Mouse (Mus musculus) 3134 (cell line): ENCODE measurements around the gene Uqcc3.
"Not testable (repeated sequence)": the region's sequence is repeated elsewhere in the genome, so short reads cannot be mapped to it uniquely, and the experiment has no call there.

Source experiments
- DNase-seq: peaks from one replicate; pipeline ENCODE4 v3.0.0-alpha.2; 2011; ENCODE audit warnings: low spot score; ENCODE audit not compliant: insufficient read length; ENCODE audit errors: extremely low read depth

The Uqcc3 gene

GRCm38 (mm10) chr19:8896231-8896630, 15.5 kb upstream of the Uqcc3 start:
- DNase-seq, result not testable (repeated sequence)

- no peak for DNase-seq
These were observed 14.8 kb upstream of the Uqcc3 start for GRCm38 (mm10) chr19:8895397-8895960.

DNA sequence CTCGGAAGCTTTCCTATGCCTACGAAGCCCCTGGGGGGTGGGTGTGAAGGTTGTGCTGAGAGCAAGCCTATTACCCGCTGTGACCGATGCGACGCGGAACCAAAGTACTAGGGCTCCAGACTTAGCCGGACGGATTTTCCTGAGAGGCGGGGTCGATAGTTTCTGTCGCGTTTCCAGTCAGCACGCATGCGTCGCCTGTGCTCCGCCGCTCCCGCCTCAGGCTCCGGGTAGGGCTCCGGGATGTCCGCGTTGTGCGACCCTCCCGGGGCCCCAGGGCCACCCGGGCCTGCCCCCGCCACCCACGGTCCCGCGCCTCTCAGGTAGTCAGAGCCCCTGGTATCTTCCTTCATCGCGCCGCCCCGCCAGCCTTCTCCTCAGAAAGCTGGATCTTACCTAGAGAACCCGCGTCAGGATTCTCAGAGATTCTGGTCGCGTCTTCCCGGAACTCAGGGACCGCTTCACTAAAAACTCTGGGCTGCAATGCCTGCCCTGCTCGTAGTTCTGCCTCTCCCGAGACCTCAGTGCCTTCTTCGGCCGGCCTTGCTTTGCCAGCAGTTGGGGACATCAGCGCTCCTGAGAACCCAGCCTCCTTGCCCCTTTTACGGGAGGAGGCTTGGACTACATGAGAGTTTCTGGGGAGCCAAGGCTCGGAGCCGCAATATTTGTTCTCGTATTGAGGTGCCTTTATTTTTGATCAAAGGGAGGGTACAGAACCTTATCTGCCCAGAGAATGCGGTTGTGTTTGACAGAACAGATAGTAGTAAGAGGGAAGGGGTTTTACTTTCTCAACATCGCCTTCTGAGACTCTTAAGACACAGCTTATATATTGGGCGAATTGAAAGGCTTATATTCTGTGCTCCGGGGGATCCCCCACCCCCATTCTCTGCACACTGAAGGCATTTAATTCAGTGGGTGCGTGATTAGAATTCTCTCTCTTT, 12.4 kb upstream of the Uqcc3 start, which contains the start of gene Ints5:
Gene Ints5, plus strand, starts transcription at position 177 of the 938 bp plus-strand sequence.
- peak; percentile 80 for DNase-seq

DNA sequence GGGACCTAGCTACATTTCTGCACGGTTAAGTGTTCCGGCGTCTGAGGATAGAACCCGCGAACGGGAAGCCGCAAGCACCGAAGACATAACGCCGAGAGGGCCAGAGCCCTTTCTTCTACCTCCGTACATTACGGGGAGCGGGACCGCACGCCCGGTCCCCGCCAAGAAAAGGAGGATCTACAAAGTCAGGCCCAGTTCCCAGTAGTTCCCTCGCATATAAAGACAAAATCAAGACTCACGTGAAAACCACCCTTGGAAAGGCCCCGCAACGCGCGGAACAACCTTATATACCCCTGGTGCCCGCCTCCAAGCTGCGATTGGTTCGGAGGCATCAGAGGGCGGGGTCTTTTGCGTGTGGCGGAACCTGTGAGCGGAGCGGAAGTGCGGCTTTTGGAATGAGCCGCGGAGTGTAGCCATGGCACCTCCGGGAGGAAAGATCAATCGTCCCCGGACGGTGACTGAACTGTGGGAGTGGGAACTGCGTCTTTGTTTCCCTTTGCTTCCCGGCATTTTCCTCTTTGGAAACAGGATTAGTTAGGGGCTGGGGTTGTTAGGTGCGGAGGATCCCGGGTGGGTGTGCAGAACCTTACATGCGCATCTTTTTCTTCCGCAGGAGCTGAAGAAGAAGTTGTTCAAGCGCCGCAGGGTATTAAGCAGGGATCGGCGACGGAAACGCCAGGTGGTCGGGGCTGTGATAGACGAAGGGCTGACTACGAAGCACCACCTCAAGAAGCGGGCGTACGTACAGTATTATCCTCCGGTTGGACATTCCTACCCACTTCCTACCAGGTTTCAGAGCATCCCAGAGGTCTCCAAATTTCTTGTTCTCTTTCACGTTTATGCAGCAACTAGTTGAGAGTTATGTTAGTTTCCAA, 8.0 kb upstream of the Uqcc3 start, which contains the start of the genes 1810009A15Rik and Gm49416:
Gene 1810009A15Rik, plus strand, starts transcription at position 343 of the 875 bp plus-strand sequence.
Gene Gm49416, plus strand, starts transcription at position 416 of the 875 bp plus-strand sequence.
- peak; percentile 88 for DNase-seq

DNA sequence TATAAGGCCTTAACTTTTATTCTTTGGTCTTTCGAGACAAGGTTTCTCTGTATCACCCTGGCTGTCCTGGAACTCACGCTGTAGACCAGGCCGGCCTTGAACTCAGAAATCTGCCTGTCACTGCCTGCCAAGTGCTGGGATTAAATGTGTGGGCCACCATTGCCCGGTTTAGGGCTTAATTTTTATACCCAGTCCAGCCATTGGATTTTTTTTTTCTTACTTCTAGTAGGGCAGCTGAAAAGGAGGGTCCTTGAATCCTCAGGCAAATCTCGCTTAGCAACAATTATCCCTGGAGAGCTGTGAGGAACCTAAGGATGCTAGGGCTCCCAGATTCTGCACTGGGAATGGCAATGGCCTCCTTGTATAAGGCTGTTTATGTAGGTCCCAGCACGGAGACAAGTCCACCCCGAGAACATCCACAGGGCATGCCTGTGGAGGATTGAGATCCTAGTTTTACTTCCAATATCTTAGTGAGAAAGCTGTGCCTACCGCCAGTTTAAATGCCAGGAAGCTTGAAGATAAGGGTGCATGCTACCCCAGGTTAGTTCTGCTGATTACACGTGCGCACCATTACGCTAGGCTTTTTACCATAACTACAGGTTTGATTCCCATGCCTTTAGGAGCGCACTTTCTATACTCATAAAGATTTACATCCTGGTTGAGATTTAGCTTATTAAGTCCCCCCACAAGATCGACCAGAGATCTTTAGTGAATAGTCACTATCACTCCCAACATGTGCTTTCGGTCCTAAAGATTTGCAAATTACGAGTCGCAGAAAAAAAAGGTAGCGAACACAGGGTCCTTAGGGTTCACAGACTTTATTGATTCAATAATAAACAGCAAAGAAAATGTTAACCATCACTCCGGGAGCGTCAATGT, 7.1 kb upstream of the Uqcc3 start:
- DNase-seq, result no peak

GRCm38 (mm10) chr19:8886916-8887584, 6.3 kb upstream of the Uqcc3 start:
- DNase-seq, result no peak

- no peak for DNase-seq
These were observed 2.9 kb upstream of the Uqcc3 start, which contains the start of the genes Lbhd1 and Gm49403 for GRCm38 (mm10) chr19:8883616-8884015. Lbhd1 (plus strand) TSS chr19:8883732. Gm49403 (plus strand) TSS chr19:8883930.

- no peak for DNase-seq
These were observed 290 bp upstream of the Uqcc3 start for GRCm38 (mm10) chr19:8881034-8881392.

DNA sequence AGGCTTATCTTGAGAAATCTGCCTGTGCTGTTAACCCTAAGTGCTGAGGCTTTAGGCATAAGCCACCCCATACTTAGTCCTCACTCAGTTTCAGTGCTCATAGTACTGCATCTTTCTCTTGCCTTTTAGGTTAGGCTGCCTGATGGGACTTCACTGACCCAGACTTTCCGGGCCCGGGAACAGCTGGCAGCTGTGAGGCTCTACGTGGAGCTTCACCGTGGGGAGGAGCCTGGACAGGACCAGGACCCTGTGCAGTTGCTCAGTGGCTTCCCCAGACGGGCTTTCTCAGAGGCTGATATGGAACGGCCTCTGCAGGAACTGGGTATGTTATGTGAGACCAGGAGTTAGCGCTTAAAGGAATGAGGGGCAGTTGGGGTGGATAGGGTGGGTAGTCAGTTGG, 5.7 kb downstream of the Uqcc3 start:
- DNase-seq, result no peak

DNA sequence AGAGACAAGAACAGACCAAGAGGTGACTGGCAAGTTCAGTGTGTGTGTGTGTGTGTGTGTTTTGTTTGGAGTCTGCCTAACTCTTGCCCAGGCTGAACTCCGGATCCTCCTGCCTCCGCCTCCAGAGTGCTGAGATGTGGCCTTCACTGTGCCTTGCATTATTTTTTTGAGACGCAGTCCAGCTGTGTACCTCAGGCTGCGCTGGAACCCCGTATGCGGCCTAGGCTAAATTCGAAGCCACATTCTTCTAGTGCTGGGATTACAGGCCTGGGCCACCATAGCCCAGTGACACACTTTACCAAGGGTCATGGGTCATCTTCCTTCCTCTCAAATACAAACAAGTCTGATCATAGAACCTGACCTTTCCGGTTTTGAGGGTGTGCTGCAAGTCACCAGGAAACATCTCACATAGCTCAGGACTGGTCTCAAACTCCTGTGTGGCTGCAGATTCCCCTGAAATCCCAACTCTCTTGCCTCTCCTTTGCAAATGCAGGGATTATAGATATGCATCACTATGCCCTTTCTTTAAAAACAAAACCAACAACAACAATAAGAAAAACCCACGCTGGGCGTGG, 8.4 kb downstream of the Uqcc3 start:
- DNase-seq, result no peak

DNA sequence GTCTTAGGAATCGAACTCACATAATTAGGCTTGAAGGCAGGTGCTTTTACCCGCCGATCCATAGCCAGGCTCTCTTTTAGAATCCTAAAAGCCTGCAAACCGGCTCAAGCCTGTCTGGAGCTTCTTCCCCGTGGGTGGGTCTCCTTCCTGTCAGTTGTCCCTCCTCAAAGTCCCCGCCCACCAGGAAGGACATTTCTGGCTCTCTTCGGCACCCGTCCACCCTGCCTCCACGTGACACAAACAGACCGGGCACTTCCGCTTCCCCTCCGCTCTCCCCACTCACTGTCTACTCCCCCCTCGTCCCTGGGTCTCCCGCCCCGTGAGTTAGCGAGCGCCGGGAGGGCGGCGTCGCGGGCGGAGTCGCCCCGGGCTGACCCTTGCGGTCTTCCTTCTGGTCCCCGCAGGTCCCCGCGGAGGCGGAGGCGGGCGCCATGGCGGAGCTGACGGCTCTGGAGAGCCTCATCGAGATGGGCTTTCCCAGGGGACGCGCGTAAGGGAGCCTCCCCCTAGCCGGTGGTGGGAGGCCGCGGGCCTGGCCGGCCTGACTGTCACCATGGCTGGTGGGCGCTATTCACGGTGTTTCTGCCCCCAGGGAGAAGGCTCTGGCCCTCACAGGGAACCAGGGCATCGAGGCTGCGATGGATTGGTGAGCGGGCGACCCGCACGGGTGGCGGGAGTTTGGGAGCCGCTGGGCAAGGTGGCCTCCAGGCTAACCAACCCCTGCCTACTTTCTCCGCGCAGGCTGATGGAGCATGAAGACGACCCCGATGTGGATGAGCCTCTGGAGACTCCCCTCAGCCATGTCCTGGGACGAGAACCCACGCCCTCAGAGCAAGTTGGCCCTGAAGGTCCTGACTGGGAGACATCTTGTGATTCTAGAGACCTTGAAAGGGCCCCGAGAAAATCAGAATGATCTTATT, 9.2 kb downstream of the Uqcc3 start, which contains the start of gene Ubxn1:
Gene Ubxn1, plus strand, starts transcription at position 230 of the 920 bp plus-strand sequence.
- DNase-seq, result peak; percentile 93

DNA sequence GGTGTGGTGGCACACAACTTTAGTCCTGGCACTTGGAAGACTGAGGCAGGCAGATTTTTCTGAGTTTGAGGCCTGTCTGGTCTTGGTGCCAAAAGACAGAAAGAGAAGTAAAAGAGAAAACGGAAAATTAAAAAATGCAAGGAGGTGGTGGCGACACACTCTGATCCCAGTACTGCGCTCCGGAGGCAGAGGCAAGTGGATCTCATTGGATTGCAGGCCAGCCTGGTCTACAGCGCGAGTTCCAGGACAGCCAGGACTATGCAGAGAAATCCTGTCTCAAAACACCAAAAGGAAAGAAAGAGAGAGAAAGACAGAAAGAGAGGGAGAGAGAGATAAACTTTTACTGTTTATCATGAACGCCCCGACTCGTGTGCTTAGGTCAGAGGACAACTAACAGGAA, 9.9 kb downstream of the Uqcc3 start:
- DNase-seq, result no peak

GRCm38 (mm10) chr19:8870381-8870780, 10.3 kb downstream of the Uqcc3 start:
- not testable (repeated sequence) for DNase-seq

DNA sequence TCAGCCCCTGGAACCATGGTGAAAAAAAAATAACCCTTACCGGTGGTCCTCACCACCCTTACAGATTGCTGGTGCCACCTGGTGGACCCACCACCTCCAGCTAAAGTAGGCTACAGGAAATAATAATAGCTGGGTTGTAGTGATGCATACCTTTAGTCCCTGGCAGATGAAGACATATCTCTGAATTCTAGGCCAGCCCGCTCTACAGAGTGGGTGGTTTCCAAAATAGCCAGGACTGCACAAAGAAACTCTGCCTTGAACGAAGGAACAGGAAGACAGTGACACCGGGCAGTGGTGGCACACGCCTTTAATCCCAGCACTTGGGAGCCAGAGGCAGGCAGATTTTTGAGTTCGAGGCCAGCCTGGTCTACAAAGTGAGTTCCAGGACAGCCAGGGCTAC, 16.5 kb downstream of the Uqcc3 start:
- DNase-seq, result no peak

DNA sequence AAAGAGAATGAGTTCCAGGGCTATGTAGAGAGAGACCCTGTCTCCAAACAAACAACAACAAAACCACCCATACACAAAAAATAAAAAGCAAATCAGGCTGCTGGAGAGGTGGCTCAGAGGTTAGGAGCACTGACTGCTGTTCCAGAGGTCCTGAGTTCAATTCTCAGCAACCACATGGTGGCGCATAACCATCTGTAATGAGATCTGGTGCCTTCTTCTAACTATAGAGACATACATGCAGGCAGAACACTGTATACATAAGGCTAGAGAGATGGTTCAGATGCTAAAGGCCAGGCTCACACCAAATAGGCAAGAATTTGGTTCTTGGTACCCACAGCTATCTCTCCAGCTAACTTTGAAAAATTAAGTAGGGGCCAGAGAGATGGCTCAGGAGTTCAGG, 21.7 kb downstream of the Uqcc3 start:
- DNase-seq, result no peak

GRCm38 (mm10) chr19:8857689-8858088, 23.0 kb downstream of the Uqcc3 start:
- DNase-seq, result no peak

GRCm38 (mm10) chr19:8853117-8853516, 27.6 kb downstream of the Uqcc3 start:
- DNase-seq, result no peak
